Mouse (Mus musculus): ENCODE measurements at regions not wholly inside any gene's neighbourhood (a gene's known extent, or its start where the extent isn't known, plus 50 kb on each side); places are given as distances from the start of the nearest gene placed in this dataset.

GRCm38 (mm10) chr5:97330074-97330473 lies 62.1 kb downstream of the Naa11 start:
- no peak for DNase-seq

- no peak for DNase-seq
Observed at GRCm38 (mm10) chr5:97325831-97326230, 66.3 kb downstream of the Naa11 start.

GRCm38 (mm10) chr5:97323873-97324272 lies 68.3 kb downstream of the Naa11 start:
- DNase-seq, result no peak

- no peak for DNase-seq
Observed at GRCm38 (mm10) chr5:97319816-97320487, 72.2 kb downstream of the Naa11 start.

GRCm38 (mm10) chr5:97306902-97307301 lies 85.3 kb downstream of the Naa11 start:
- no peak for DNase-seq

- DNase-seq, result no peak
Observed at GRCm38 (mm10) chr5:97304921-97305320, 87.3 kb downstream of the Naa11 start.

GRCm38 (mm10) chr5:97301621-97302020 lies 90.6 kb downstream of the Naa11 start:
- DNase-seq, result peak; percentile 32 to 33

- peak; percentile 93 to 95 for DNase-seq
Observed at GRCm38 (mm10) chr5:97300861-97301260, 91.3 kb downstream of the Naa11 start.

- peak; percentile 9 to 14 for DNase-seq
Observed at GRCm38 (mm10) chr5:97300114-97300840, 91.9 kb downstream of the Naa11 start.

- DNase-seq, result no peak
Observed at GRCm38 (mm10) chr5:97299631-97300030, 92.5 kb downstream of the Naa11 start.

GRCm38 (mm10) chr5:97296213-97296612 lies 96.0 kb downstream of the Naa11 start:
- no peak for DNase-seq

GRCm38 (mm10) chr5:97290166-97290681 lies 102.0 kb downstream of the Naa11 start:
- no peak for DNase-seq

- DNase-seq, result no peak
Observed at GRCm38 (mm10) chr5:97289401-97290165, 102.6 kb downstream of the Naa11 start.

GRCm38 (mm10) chr5:97279455-97279854 lies 112.7 kb downstream of the Naa11 start:
- no peak for DNase-seq

- DNase-seq, result peak; percentile 63 to 70
Observed at GRCm38 (mm10) chr5:97277795-97278572, 114.2 kb downstream of the Naa11 start.

- no peak for DNase-seq
Observed at GRCm38 (mm10) chr5:97276724-97277123, 115.5 kb downstream of the Naa11 start.

- DNase-seq, result peak; percentile 45 to 55
Observed at GRCm38 (mm10) chr5:97264666-97265065, 127.5 kb downstream of the Naa11 start.

- DNase-seq, result no peak
Observed at GRCm38 (mm10) chr5:97257106-97257505, 135.1 kb downstream of the Naa11 start.

GRCm38 (mm10) chr5:97256445-97257060 lies 135.6 kb downstream of the Naa11 start:
- no peak for DNase-seq

GRCm38 (mm10) chr5:97236930-97237329 lies 125.5 kb upstream of the Paqr3 start:
- DNase-seq, result peak; percentile 42 to 65

- DNase-seq, result no peak
Observed at GRCm38 (mm10) chr5:97226425-97226824, 115.0 kb upstream of the Paqr3 start.

Data from cerebellum, postnatal 25 days (tissue).